Mouse (Mus musculus): Measurements from ENCODE around the gene Polr2i. TPM values are rescaled to one million over a fixed set of nuclear protein-coding genes. Genes with fewer than 3 reads are reported as not detected.

The Polr2i gene
- polyA plus RNA-seq, 1 experiment = not detected

- TF ChIP-seq CTCF (IDR thresholded peaks at IDR 0.05; ENCODE audit: insufficient read depth, low read depth, low read length) (no peak), POLR2A (IDR thresholded peaks at IDR 0.05; ENCODE audit: insufficient read depth, low read depth, low read length) (no peak)
- H3K27ac ChIP-seq (ENCODE audit: insufficient read depth, low read depth, low read length) = no peak overlapping the region
These were observed 38.1 kb upstream of the Polr2i start for GRCm38 (mm10) chr7:30193581-30194100.

GRCm38 (mm10) chr7:30194101-30194831, 37.5 kb upstream of the Polr2i start:
- peak overlapping the region; percentile 92 for H3K4me3 ChIP-seq (ENCODE audit: insufficient read depth, low read depth, low read length)
- peaks cover 7% of the 10 kb centered on the region for H3K4me1 ChIP-seq (ENCODE audit: control insufficient read depth, insufficient read depth, low read length)
- TF ChIP-seq POLR2A (IDR thresholded peaks at IDR 0.05; ENCODE audit: insufficient read depth, low read depth, low read length) (no peak), CTCF (IDR thresholded peaks at IDR 0.05; ENCODE audit: insufficient read depth, low read depth, low read length) (0 out of 2 replicates have a peak, but pooled peaks have one; percentile 2)
- H3K27ac ChIP-seq (ENCODE audit: insufficient read depth, low read depth, low read length) = peak overlapping the region; percentile 54
- under 1% methylated on average over 26 of the region's 26 CpGs for WGBS

More at GRCm38 (mm10) chr7:30193581-30194100, 38.1 kb upstream of the Polr2i start:
- peaks cover 7% of the 10 kb centered on the region for H3K4me1 ChIP-seq (ENCODE audit: control insufficient read depth, insufficient read depth, low read length)
- 1% methylated on average over 26 of the region's 26 CpGs for WGBS
- H3K4me3 ChIP-seq (ENCODE audit: insufficient read depth, low read depth, low read length) = peak overlapping the region; percentile 92

GRCm38 (mm10) chr7:30194884-30195283, 36.9 kb upstream of the Polr2i start:
- peak overlapping the region; percentile 54 for H3K27ac ChIP-seq (ENCODE audit: insufficient read depth, low read depth, low read length)
- TF ChIP-seq CTCF (IDR thresholded peaks at IDR 0.05; ENCODE audit: insufficient read depth, low read depth, low read length) (no peak), POLR2A (IDR thresholded peaks at IDR 0.05; ENCODE audit: insufficient read depth, low read depth, low read length) (peak; percentile 51)
- under 1% methylated on average over 28 of the region's 28 CpGs for WGBS
- H3K4me1 ChIP-seq (ENCODE audit: control insufficient read depth, insufficient read depth, low read length) = peaks cover 7% of the 10 kb centered on the region
- peak overlapping the region; percentile 92 for H3K4me3 ChIP-seq (ENCODE audit: insufficient read depth, low read depth, low read length)

- 74% methylated on average over 6 of the region's 6 CpGs for WGBS
These were observed 36.3 kb upstream of the Polr2i start for GRCm38 (mm10) chr7:30195461-30195860.

GRCm38 (mm10) chr7:30196171-30196570, 35.6 kb upstream of the Polr2i start:
- TF ChIP-seq CTCF (IDR thresholded peaks at IDR 0.05; ENCODE audit: insufficient read depth, low read depth, low read length) (no peak), POLR2A (IDR thresholded peaks at IDR 0.05; ENCODE audit: insufficient read depth, low read depth, low read length) (no peak)
- H3K4me1 ChIP-seq (ENCODE audit: control insufficient read depth, insufficient read depth, low read length) = peaks cover 7% of the 10 kb centered on the region
- WGBS = 73% methylated on average over 6 of the region's 6 CpGs
- H3K4me3 ChIP-seq (ENCODE audit: insufficient read depth, low read depth, low read length) = no peak overlapping the region
- H3K27ac ChIP-seq (ENCODE audit: insufficient read depth, low read depth, low read length) = no peak overlapping the region

More at GRCm38 (mm10) chr7:30195461-30195860, 36.3 kb upstream of the Polr2i start:
- no peak overlapping the region for H3K4me3 ChIP-seq (ENCODE audit: insufficient read depth, low read depth, low read length)
- peaks cover 7% of the 10 kb centered on the region for H3K4me1 ChIP-seq (ENCODE audit: control insufficient read depth, insufficient read depth, low read length)
- TF ChIP-seq CTCF (IDR thresholded peaks at IDR 0.05; ENCODE audit: insufficient read depth, low read depth, low read length) (no peak), POLR2A (IDR thresholded peaks at IDR 0.05; ENCODE audit: insufficient read depth, low read depth, low read length) (no peak)
- no peak overlapping the region for H3K27ac ChIP-seq (ENCODE audit: insufficient read depth, low read depth, low read length)

- no peak overlapping the region for H3K27ac ChIP-seq (ENCODE audit: insufficient read depth, low read depth, low read length)
- WGBS = 75% methylated on average over 5 of the region's 5 CpGs
- no peak for TF ChIP-seq CTCF (IDR thresholded peaks at IDR 0.05; ENCODE audit: insufficient read depth, low read depth, low read length)
- TF ChIP-seq POLR2A (IDR thresholded peaks at IDR 0.05; ENCODE audit: insufficient read depth, low read depth, low read length) = no peak
- no peak overlapping the region for H3K4me3 ChIP-seq (ENCODE audit: insufficient read depth, low read depth, low read length)
- peaks cover 7% of the 10 kb centered on the region for H3K4me1 ChIP-seq (ENCODE audit: control insufficient read depth, insufficient read depth, low read length)
These were observed 34.1 kb upstream of the Polr2i start for GRCm38 (mm10) chr7:30197592-30198129.

DNA sequence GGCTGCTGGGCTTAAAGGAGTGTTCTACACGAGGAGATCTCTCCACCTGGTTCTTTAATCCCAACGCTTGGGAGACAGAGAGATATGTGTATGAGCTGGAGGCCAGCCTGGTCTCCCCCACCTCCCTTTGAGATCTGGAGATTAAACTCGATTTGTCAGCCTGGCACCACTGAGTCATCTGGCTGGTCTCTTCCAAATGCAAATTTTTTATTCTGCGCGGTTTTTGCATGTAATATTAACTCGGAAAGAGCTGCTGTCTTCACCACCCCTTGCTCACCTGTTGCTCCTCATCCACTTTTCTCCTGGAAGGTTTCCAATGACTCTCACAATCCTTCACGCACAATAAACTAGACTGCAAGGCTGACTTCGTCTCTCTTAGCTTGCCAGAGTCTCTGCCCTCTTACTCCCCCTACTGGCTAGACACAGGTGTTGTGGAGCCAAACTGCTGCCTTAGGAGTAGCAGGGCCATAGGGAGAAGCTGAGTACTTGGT, 33.2 kb upstream of the Polr2i start, which contains the start of gene Capns1:
Gene Capns1, minus strand, starts transcription at position 331 of the 491 bp plus-strand sequence.
- H3K4me3 ChIP-seq (ENCODE audit: insufficient read depth, low read depth, low read length) = no peak within 1 kb of the TSS

DNA sequence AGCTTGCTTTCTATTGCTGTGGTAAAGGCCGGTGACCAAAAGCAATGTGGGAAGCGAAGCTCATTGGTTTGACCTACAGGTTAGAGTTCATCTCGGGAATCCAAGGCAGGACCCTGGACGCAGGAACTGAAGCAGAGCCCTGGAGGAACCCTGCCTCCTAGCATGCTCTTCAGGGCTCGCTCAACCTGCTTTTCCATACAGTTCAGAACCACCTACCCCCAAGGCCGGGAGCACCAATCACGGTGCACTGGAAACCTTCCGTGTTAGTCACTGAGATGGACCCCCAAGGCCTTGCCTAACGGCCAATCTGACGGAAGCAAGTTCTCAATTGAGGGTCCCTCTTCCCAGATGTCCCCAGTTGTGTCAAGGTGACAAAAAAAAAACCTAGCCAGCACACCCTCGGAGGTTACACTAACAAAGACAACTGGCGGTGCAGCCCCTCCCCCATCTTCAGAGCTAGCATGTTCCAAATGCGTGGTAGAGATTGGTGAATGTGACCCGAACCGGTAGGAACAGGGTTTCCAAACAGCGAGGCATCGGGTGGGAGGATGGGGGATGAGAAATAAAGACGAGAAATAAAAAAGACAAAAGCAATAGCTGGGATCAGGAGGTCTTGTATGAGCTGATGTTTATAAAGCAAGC, 32.1 kb upstream of the Polr2i start:
- WGBS = 80% methylated on average over 18 of the region's 18 CpGs

More for the DNA sequence above, 33.2 kb upstream of the Polr2i start, which contains the start of gene Capns1:
- H3K4me1 ChIP-seq (ENCODE audit: control insufficient read depth, insufficient read depth, low read length) = no peaks in the 10 kb centered on the region
- 1% methylated on average over 8 of the region's 8 CpGs for WGBS
- no peak within 1 kb of the TSS for H3K27ac ChIP-seq (ENCODE audit: insufficient read depth, low read depth, low read length)
- TF ChIP-seq CTCF (IDR thresholded peaks at IDR 0.05; ENCODE audit: insufficient read depth, low read depth, low read length) = 0 out of 2 replicates have a peak, but pooled peaks have one; percentile 31
- TF ChIP-seq POLR2A (IDR thresholded peaks at IDR 0.05; ENCODE audit: insufficient read depth, low read depth, low read length) = no peak

More for the DNA sequence above, 32.1 kb upstream of the Polr2i start:
- Histone ChIP-seq H3K4me3 (ENCODE audit: insufficient read depth, low read depth, low read length) (no peak overlapping the region), H3K27ac (ENCODE audit: insufficient read depth, low read depth, low read length) (no peak overlapping the region), H3K4me1 (ENCODE audit: control insufficient read depth, insufficient read depth, low read length) (no peaks in the 10 kb centered on the region)
- no peak for TF ChIP-seq CTCF (IDR thresholded peaks at IDR 0.05; ENCODE audit: insufficient read depth, low read depth, low read length)

Measured in olfactory bulb, adult 2 months (tissue).